Mouse (Mus musculus) embryonic facial prominence, embryonic 14.5 days (tissue): ENCODE measurements around the gene Wee1. TPM values are rescaled to one million over a fixed set of nuclear protein-coding genes. Genes with fewer than 3 reads are reported as not detected.
"Not testable (repeated sequence)": the region's sequence is repeated elsewhere in the genome, so short reads cannot be mapped to it uniquely, and the experiment has no call there.

ENCODE experiments used
- ATAC-seq: fragments of 200-750 bp; cut with Nextera tagmentation; 2 replicates; pipeline ENCODE4 v1.8.0; 2017; ENCODE audit warnings: low read depth, moderate number of reproducible peaks, moderate TSS enrichment
- DNase-seq: peaks from one replicate; pipeline ENCODE4 v3.0.0-alpha.2; 2015; ENCODE audit warnings: low spot score
- H3K27ac ChIP-seq: fragments of 300-500 bp; sonication (generic); replicated peaks from 2 replicates; pipeline ENCODE4 v1.5.1; 2014; ENCODE audit warnings: low read depth, mild to moderate bottlenecking, low read length, moderate library complexity
- H3K27me3 ChIP-seq: fragments of 300-500 bp; sonication (generic); replicated peaks from 2 replicates; pipeline ENCODE4 v1.6.1; 2014; ENCODE audit warnings: low read length; ENCODE audit not compliant: control insufficient read depth, insufficient read depth
- H3K36me3 ChIP-seq: fragments of 300-500 bp; sonication (generic); 2 replicates; pipeline ENCODE4 v1.6.1; 2014; ENCODE audit warnings: low read length, mixed read lengths; ENCODE audit not compliant: control insufficient read depth, insufficient read depth
- H3K4me1 ChIP-seq: fragments of 300-500 bp; sonication (generic); 2 replicates; pipeline ENCODE4 v1.6.1; 2014; ENCODE audit warnings: antibody characterized with exemption, low read length; ENCODE audit not compliant: control insufficient read depth, insufficient read depth
- H3K4me2 ChIP-seq: fragments of 300-500 bp; sonication (generic); 2 replicates; pipeline ENCODE4 v1.6.1; 2014; ENCODE audit warnings: low read depth, mild to moderate bottlenecking, low read length, moderate library complexity, mixed read lengths
- H3K4me3 ChIP-seq: fragments of 300-500 bp; sonication (generic); 2 replicates; pipeline ENCODE4 v1.5.1; 2014; ENCODE audit warnings: low read depth, mild to moderate bottlenecking, low read length
- H3K9ac ChIP-seq: fragments of 300-500 bp; sonication (generic); 2 replicates; pipeline ENCODE4 v1.6.1; 2014; ENCODE audit warnings: low read depth, mild to moderate bottlenecking, low read length, moderate library complexity, mixed read lengths
- H3K9me3 ChIP-seq: fragments of 300-500 bp; sonication (generic); 2 replicates; pipeline ENCODE4 v1.6.1; 2016; ENCODE audit warnings: low read length; ENCODE audit not compliant: control insufficient read depth
- WGBS: fragments of 180-500 bp; shearing (Covaris S2); extraction: QIAGEN DNeasy Blood & Tissue Kit; methylation state at CpG from one replicate; pipeline ENCODE4 v1.1.7; 2014; 5-methylcytosine and 5-hydroxymethylcytosine counted together
- polyA plus RNA-seq: library from polyadenylated mRNA; unstranded; fragments of >200 nt; fragmentation: Nextera tagmentation; extraction: Ambion mirVana; gene quantifications from 2 replicates; pipeline ENCODE4 v1.2.1, GENCODE M21; 2014

Wee1 gene
- polyA plus RNA-seq, 1 experiment from 2014 or later: 23.6 TPM

DNA sequence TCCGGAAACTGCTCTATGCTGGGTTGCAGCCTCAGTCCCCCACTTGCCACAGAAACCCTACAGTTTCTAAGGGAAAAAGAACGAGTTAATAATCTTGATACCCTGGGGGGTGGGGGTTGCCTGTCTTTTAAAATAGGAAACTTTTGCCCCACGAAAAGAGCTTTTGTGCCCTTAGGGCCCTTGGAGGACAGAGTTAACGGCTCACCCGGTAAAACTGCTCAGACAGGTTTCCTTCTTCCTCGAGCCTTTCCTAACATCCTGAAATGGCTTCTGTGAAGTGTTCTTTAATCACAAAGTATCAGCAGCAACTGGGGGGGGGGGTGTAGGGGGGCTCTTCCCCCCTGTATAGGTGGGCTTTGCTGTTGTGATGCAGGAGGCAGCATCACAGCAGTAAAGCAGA is 21.0 kb upstream of the Wee1 start:
- Histone ChIP-seq H3K9ac (no peak overlapping the region), H3K4me2 (no peak overlapping the region), H3K4me1 (no peaks in the 10 kb centered on the region), H3K36me3 (peaks cover 9% of the 10 kb centered on the region), H3K27me3 (no peaks in the 10 kb centered on the region), H3K4me3 (no peak overlapping the region), H3K27ac (no peak overlapping the region), H3K9me3 (no peaks in the 10 kb centered on the region)
- 26% methylated on average over 6 of the region's 6 CpGs for WGBS
- peak; percentile 44 for ATAC-seq
- peak; percentile 72 for DNase-seq

DNA sequence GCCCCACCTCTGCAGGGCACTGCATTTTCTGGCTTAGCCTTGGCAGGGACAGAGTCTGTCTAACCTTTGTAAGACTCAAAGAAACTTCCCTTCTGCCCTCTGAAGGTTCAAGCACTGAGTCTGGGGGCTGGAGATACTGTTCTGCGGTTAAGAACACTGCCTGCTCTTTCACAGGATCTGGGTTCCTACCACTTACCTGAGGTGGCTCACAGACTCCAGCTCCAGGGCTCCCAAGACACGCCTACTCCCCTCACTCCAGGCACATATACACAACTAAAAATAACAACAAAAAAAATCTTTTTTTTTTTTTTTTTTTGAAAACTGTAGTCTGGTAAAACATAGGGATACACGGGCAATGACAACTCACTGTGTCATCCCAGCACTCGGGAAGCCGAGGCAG is 20.6 kb upstream of the Wee1 start:
- Histone ChIP-seq H3K9me3 (no peaks in the 10 kb centered on the region), H3K27me3 (no peaks in the 10 kb centered on the region), H3K9ac (no peak overlapping the region), H3K4me3 (no peak overlapping the region), H3K4me2 (no peak overlapping the region), H3K27ac (no peak overlapping the region), H3K4me1 (no peaks in the 10 kb centered on the region), H3K36me3 (peaks cover 5% of the 10 kb centered on the region)
- 65% methylated on average over 5 of the region's 5 CpGs for WGBS
- DNase-seq (no peak), ATAC-seq (no peak; the same call in 1 of the 2 replicates)

DNA sequence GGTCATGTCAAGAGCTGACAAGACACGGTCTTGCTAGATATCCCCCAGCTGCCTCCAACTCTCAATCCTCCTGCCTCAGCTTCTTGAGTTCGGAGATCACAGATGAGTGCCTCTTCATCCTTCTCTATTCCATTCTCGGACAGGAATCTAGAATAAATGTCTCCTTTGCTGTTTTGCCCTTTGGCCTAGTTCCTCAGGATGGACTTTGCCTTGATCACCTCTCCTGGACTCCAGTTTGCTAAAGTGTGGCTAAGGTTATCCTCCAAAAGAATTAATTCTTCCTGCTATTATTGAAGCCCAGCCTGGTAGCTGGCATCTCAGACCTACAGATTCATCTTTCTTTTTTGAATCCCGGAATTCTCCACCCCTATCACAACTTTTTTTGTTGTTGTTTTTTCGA is 16.8 kb upstream of the Wee1 start:
- H3K4me1 ChIP-seq: peaks cover 5% of the 10 kb centered on the region
- no peaks in the 10 kb centered on the region for H3K27me3 ChIP-seq
- H3K27ac ChIP-seq: no peak overlapping the region
- no peaks in the 10 kb centered on the region for H3K36me3 ChIP-seq
- H3K9ac ChIP-seq: no peak overlapping the region
- H3K4me3 ChIP-seq: no peak overlapping the region
- no peaks in the 10 kb centered on the region for H3K9me3 ChIP-seq
- WGBS: 83% methylated on average over 5 of the region's 5 CpGs
- no peak for ATAC-seq
- no peak overlapping the region for H3K4me2 ChIP-seq
- no peak for DNase-seq

DNA sequence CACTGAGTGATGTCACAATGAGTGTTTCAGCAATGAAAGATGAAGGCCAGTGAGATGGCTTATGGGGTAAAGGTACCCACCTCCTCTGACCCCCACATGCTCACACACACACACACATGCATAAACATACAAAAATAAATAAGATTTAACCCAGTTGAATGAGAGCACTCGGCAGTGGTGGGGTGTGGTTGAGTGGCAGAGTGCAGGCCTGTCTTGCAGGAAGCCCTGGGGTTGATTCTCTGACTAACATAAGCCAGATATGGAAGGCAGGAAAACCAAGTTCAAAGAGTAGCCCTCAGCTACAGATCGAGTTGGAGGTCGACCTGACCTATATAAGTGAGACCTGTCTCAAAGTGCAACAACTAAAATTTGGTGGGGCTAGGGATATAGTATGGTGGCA is 15.2 kb upstream of the Wee1 start:
- WGBS: 53% methylated on average over 3 of the region's 3 CpGs
- ATAC-seq (no peak), DNase-seq (no peak)
- no peak overlapping the region for H3K4me2 ChIP-seq
- no peak overlapping the region for H3K27ac ChIP-seq
- H3K4me1 ChIP-seq: peaks cover 5% of the 10 kb centered on the region
- H3K27me3 ChIP-seq: no peaks in the 10 kb centered on the region
- no peaks in the 10 kb centered on the region for H3K36me3 ChIP-seq
- H3K4me3 ChIP-seq: no peak overlapping the region
- no peak overlapping the region for H3K9ac ChIP-seq
- H3K9me3 ChIP-seq: no peaks in the 10 kb centered on the region

DNA sequence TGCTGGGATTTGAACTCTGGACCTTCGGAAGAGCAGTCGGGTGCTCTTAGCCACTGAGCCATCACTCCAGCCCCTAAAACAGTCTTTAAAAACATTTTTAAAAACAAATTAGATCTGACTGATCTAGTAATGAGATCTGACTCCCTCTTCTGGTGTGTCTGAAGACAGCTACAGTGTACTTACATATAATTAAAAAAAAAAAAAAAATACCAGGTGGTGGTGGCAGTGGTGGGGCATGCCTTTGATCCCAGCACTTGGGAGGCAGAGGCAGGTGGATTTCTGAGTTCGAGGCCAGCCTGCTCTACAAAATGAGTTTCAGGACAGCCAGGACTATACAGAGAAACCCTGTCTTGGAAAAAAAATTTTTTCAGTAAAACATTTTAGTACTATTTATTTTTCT is 13.3 kb upstream of the Wee1 start:
- not testable (repeated sequence) for H3K4me3 ChIP-seq, DNase-seq, H3K9me3 ChIP-seq, H3K4me1 ChIP-seq, H3K36me3 ChIP-seq, H3K4me2 ChIP-seq, H3K27me3 ChIP-seq, ATAC-seq
- Histone ChIP-seq H3K27ac (peak overlapping the region; percentile 52; the same call in 1 of the 2 replicates), H3K9ac (0 out of 2 replicates have a peak overlapping the region, but pooled peaks have one; percentile 41)
- WGBS: 96% methylated on average over 3 of the region's 3 CpGs

DNA sequence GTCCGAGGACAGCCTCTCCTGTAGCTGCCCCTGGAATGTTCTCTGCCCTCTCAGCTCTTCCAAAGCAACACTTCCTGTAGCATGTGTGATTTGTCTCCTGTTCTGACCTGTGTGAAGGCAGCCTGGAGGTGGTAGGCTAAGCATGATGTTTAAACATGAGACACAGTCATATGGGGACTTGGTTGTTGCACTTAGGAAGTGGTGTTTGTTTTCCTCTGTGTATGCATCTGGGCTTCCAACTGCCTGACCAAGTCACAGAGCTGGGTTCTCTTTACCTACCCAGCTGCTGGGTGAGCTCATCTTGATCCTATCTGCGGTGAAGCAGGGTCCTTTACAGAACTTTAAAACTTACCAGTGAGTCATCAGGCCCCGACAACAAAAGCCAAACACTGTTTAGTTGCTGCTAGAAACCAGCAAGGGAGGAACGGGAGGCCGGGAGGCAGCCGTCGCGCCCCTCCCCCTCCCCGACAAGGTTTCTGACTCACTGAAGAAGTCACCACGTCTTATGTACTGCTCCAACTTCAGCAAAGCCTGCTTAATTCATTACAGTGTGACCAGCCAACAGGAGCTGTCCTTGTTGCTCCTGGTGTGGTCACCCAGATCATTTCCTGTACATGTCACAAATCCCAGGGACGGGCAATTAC is 12.8 kb upstream of the Wee1 start:
- Histone ChIP-seq H3K36me3 (no peaks in the 10 kb centered on the region), H3K9me3 (peaks cover 5% of the 10 kb centered on the region; the same call in 1 of the 2 replicates), H3K27me3 (no peaks in the 10 kb centered on the region), H3K4me3 (no peak overlapping the region), H3K4me1 (peaks cover 5% of the 10 kb centered on the region), H3K27ac (peak overlapping the region; percentile 52), H3K9ac (peak overlapping the region; percentile 41), H3K4me2 (peak overlapping the region; percentile 38)
- ATAC-seq (peak; percentile 77), DNase-seq (peak; percentile 68)
- 13% methylated on average over 11 of the region's 11 CpGs for WGBS

DNA sequence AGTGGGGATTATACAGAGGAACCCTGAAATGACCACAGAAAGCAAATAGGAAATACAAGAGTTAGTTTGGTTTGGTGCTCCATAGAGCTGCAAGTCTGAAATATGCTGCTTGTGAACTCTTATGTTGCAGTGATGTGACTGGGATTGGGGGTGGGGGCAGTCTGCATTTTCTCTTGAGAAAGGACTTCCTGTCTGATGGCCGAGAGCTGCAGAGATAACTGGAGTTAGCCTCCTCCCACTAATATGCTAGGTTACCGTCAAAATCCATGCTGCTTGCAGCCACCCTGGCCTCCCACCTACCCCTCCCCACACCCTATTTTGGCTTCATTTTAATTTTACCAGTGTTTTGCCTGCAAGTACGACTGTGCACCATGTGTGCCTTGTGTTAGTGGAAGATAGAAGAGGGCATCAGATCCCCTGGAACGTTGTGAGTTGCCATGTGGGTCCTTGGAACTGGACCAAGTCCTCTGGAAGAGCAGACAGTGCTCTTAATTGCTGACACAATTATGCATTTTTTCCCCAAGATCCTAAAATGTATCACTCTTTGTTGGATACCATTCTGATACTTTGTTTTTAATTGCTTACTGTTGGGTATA is 11.7 kb upstream of the Wee1 start:
- Histone ChIP-seq H3K9ac (no peak overlapping the region), H3K36me3 (no peaks in the 10 kb centered on the region), H3K9me3 (peaks cover 5% of the 10 kb centered on the region; the same call in 1 of the 2 replicates), H3K4me2 (no peak overlapping the region), H3K27ac (no peak overlapping the region), H3K4me3 (no peak overlapping the region), H3K4me1 (peaks cover 5% of the 10 kb centered on the region), H3K27me3 (no peaks in the 10 kb centered on the region)
- DNase-seq: no peak
- WGBS: 22% methylated on average over 4 of the region's 4 CpGs
- ATAC-seq: no peak

DNA sequence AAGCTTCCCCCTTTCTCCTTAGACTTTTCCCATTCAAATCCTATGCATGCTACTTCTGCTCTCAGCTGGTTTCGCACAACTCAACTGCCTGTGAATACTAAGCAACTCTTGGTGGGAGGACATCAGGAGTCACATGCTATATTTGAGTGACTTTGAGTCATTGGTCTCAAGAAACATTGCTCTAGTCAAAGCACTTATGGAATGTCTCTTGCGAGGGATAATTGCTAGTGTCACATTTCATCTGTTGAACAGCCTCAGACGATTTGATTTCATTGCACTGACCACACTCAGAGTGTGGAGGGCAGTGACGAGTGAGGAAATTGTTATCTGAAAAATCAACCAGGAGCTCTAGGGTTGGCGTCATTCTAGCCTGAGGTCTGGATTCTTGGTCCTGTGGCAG is 7.1 kb upstream of the Wee1 start:
- Histone ChIP-seq H3K4me2 (no peak overlapping the region), H3K27ac (no peak overlapping the region), H3K4me1 (no peaks in the 10 kb centered on the region; the same call in 1 of the 2 replicates), H3K9me3 (peaks cover 5% of the 10 kb centered on the region; the same call in 1 of the 2 replicates), H3K36me3 (no peaks in the 10 kb centered on the region), H3K27me3 (no peaks in the 10 kb centered on the region), H3K9ac (no peak overlapping the region), H3K4me3 (no peak overlapping the region)
- DNase-seq (peak; percentile 63), ATAC-seq (peak; percentile 49; the same call in 1 of the 2 replicates)
- 26% methylated on average over 5 of the region's 5 CpGs for WGBS
